Mouse (Mus musculus) R1 (cell line): ENCODE results near the gene Cd300c2.
A peak's percentile ranks its signal among the peaks of the same experiment; 100 is the strongest.
"Not testable (repeated sequence)": the region's sequence is repeated elsewhere in the genome, so short reads cannot be mapped to it uniquely, and the experiment has no call there.

Experiments
- DNase-seq: peaks from one replicate; pipeline ENCODE4 v3.0.0-alpha.2; 2018; ENCODE audit warnings: low read depth, low spot score

Cd300c2 gene

DNA sequence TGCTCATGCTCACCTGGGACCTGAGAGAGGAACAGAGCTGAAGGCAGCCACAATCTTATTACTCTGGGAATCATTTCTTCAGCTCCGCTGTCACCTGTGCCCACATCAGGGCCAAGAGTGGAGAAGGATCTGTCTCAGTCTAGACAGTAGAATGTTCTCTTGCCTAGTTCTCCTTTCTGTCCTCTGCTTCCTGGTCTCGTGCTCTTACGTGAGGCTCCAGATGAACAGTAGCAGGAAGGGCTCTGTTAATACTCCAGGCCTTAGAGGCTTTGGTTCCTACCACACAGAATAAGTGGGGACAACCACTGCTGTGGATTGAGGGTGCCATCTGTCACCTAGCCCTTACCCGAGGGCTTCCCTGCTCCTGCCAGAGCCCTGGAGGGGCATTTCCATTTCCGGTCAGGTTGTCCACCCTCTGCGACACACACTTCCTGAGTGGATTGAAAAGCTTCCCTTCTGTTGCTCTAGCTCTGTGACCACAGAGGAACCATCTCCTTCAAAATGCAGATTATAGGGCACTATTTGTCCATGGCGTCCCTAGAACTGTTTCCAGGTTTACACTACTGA, at the start of gene Cd300c2:
Gene Cd300c2 (minus strand): TSS at position 407 of the 567 bp plus-strand sequence.
- DNase-seq, result no peak

DNA sequence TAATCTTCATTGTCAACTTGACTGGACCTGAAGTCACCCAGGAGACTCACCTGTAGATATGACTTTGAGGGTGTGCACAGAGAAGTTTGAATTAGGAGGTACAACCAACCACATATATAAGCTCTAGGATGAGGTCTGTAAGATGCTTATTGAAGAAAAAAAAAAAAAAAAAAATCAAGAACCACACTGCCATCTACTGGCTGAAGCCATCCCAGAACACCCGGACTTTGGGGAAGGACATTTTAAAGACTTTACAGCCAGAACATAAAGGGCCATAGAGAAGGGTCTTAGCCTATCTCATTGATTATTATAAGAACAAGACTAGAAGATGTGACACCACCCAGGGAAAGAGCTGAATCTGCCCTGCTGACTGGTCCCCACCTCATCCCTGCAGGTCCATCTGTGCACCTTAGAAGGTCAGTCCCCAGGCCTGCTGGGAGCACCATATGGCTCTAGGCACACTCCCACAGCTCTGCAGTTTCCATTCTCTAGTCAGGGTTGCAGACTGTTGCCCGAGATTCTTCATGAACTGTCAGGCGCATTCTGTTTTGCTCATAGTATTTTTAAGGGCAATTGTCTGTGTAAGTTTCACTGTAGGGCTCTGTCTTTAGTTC, 47.7 kb upstream of the Cd300c2 start:
- DNase-seq, result peak; percentile 46

DNA sequence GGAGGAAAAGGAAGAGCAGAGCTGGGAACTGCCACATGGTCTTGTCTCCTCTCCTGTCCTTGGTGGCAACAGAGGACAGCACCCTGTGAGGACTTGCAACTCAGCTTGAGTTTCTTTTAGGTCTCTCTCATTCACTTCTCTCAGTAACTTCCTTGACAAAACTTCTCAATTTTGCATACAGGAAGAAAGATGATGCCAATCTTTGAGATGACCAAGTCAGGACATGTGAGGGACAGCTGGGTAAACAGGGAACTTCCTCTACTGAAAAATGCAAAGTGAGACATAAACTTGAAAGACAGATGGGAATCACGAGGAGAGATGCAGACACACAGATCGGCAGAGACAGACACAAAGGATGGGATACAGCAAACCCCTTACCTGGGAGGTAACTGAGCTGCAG, 46.6 kb upstream of the Cd300c2 start, which contains the start of gene Cd300ld3:
Gene Cd300ld3 (minus strand): TSS at position 151 of the 400 bp plus-strand sequence.
- no peak for DNase-seq

DNA sequence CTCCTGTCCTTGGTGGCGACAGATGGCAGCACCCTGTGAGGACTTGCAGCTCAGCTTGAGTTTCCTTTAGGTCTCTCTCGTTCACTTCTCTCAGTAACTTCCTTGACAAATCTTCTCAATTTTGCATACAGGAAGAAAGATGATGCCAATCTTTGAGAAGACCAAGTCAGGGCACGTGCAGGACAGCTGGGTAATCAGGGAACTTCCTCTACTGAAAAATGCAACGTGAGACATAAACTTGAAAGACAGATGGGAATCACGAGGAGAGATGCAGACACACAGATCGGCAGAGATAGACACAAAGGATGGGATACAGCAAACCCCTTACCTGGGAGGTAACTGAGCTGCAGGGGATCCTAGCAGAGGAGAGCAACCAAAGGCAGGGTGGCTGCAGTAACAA, 36.0 kb upstream of the Cd300c2 start, which contains the start of gene Cd300ld5:
Gene Cd300ld5 (minus strand): TSS at position 101 of the 400 bp plus-strand sequence.
- not testable (repeated sequence) for DNase-seq

DNA sequence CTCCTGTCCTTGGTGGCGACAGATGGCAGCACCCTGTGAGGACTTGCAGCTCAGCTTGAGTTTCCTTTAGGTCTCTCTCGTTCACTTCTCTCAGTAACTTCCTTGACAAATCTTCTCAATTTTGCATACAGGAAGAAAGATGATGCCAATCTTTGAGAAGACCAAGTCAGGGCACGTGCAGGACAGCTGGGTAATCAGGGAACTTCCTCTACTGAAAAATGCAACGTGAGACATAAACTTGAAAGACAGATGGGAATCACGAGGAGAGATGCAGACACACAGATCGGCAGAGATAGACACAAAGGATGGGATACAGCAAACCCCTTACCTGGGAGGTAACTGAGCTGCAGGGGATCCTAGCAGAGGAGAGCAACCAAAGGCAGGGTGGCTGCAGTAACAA, 25.2 kb upstream of the Cd300c2 start, which contains the start of gene Cd300ld4:
Gene Cd300ld4 (minus strand): TSS at position 101 of the 400 bp plus-strand sequence.
- DNase-seq, result not testable (repeated sequence)

DNA sequence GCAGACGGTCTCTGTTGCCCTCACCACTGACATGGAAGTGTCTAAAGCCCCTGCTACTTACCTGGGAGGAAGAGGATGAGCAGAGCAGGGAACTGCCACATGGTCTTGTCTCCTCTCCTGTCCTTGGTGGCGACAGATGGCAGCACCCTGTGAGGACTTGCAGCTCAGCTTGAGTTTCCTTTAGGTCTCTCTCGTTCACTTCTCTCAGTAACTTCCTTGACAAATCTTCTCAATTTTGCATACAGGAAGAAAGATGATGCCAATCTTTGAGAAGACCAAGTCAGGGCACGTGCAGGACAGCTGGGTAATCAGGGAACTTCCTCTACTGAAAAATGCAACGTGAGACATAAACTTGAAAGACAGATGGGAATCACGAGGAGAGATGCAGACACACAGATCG, 14.4 kb upstream of the Cd300c2 start, which contains the start of gene Cd300ld2:
Gene Cd300ld2 (minus strand): TSS at position 101 of the 400 bp plus-strand sequence.
- not testable (repeated sequence) for DNase-seq

DNA sequence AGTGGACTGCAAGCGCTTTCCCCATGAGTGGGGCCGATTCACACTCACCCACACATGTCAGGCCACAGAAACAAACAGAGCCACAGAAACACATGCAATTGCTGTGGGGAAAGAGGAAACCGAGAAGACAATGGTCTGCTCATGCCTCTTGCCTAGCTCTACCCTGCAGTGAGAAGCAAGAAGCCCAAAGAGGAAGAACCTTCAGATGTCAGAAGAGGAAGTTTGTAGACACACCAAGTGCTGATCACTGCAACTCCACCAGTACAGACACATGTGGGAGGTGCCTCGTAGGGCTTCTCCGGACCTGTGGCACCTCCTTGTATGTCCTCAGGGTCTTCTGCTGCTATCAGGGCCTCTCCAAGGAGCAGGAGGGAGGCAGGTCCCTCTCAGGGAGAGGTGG, 2.4 kb upstream of the Cd300c2 start:
- no peak for DNase-seq

DNA sequence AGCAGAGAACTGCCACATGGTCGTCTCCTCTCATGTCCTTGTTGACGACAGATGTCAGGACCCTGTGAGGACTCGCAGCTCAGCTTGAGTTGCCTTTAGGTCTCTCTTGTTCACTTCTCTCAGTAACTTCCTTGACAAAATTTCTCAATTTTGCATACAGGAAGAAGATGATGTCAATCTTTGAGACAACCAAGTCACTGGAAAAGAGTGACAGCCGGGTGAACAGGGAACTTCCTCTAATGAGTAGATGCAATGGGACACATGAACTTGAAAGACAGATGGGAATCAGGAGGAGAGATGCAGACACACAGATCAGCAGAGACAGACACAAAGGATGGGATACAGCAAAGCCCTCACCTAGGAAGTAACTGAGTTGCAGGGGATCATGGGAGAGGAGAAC, 11.9 kb downstream of the Cd300c2 start, which contains the start of gene Cd300ld:
Gene Cd300ld (minus strand): TSS at position 130 of the 400 bp plus-strand sequence.
- DNase-seq, result no peak

DNA sequence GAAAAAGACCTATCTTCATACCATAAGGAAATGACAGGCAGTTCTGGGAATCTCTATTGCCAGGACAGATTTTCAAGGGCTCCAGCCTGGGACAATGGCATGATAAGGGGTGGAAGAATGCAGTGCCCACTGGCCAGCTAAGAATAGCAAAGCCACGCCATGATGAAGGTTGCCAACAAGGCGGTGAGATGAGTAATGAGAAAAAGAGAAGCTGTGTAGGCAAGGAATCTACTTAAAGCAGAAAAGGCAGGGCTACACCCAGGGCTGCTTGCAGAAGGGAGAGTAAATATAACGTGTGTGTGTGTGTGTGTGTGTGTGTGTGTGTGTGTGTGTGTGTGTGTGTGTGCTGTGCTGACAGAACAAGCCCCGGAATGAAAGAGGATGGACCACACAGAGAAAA, 19.8 kb downstream of the Cd300c2 start:
- DNase-seq, result no peak

DNA sequence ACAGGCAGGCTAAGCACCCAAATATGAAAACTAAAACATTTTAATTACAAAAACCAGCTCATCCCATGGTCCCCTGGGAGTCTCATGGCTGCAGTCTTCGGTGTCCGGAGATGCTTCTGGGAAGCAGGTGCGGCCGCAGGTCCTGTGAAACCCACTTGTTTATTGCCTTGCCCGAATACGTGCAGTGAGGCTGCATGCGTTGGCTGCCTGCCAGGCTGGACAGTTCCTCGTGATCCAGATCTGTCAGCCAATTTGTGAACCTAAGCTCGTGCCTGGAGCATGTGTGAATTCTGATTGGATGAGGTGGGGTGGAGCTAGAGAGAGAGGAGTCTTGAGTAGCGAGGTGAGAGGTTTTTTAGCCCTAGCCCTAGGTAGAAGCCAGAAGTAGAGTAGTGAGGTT, 29.0 kb downstream of the Cd300c2 start:
- no peak for DNase-seq

DNA sequence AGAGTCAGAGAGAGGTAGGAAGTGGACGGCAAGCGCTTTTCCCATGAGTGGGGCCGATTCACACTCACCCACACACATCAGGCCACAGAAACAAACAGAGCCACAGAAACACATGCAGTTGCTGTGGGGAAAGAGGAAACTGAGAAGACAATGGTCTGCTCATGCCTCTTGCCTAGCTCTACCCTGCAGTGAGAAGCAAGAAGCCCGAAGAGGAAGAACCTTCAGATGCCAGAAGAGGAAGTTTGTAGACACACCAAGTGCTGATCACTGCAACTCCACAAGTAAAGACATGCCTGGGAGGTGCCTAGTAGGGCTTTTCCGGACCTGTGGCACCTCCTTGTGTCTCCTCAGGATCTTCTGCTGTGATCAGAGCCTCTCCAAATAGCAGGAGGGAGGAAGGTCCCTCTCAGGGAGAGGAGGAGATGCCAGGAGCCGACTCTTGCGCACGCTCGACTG, 32.9 kb downstream of the Cd300c2 start, which contains the start of gene Cd300c:
Gene Cd300c (minus strand): TSS at position 406 of the 456 bp plus-strand sequence.
- no peak for DNase-seq

DNA sequence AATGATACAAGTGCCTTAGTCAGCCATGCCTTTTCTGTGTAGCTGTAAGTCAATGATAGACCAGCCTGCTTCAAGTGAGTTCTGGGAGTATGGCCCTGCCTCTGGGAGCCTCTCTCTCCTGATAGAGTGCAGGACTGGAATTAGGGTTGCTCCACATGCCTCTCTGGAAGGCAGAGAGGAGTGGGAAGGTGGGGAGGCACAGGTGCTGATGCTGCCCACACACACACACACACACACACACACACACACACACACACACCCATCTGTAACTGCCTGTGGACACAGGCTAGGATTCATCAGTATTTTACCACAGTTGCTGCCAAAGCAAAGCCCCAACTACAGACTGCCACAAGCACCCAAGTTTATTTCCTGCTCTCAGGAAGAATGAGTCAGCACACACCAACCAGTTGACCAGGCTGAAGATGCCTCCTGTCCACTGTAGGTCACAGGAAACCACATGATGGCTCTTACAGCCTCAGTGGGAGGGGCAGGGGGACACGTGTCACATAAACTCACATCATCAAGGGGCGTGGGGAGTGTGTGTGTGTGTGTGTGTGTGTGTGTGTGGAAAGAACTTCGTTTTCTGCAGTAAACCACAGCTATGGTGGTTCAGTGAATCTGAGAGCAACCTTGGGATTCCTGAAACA, 36.4 kb downstream of the Cd300c2 start:
- DNase-seq, result no peak

DNA sequence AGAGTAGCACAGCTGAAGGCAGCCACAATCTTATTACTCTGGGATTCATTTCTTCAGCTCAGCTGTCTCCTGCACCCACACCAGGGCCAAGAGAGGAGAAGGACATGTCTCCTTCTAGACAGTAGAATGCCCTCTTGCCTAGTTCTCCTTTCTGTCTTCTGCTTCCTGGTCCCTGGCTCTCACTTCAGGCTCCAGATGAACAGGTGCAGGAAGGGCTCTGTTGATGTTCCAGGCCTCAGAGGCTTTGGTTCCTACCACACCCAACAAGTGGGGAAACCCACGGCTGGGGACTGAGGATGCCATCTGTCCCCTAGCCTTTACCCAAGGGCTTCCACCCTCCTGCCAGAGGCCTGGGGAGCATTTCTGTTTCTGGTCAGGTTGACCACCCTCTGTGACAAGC, 41.3 kb downstream of the Cd300c2 start:
- DNase-seq, result no peak
